Mouse (Mus musculus): ENCODE measurements around the gene Grid1. TPM values are rescaled to one million over a fixed set of nuclear protein-coding genes. Genes with fewer than 3 reads are reported as not detected.

The Grid1 gene
- polyA plus RNA-seq, 1 experiment from 2014 or later: 0.29 TPM

GRCm38 (mm10) chr14:35120905-35121304 lies 301.0 kb downstream of the Grid1 start:
- no peak overlapping the region for H3K4me2 ChIP-seq (replicated peaks; ENCODE audit: low read depth, low read length)
- no peak for ATAC-seq
- WGBS: 79% methylated on average over 4 of the region's 4 CpGs
- H3K27me3 ChIP-seq (replicated peaks; ENCODE audit: insufficient read depth, low read length): no peaks in the 10 kb centered on the region
- TF ChIP-seq EP300 (IDR thresholded peaks at IDR 0.05) (no peak), CTCF (IDR thresholded peaks at IDR 0.05) (no peak)
- DNase-seq (ENCODE audit: low spot score): no peak
- H3K4me3 ChIP-seq (ENCODE audit: low read depth, low read length): no peak overlapping the region
- H3K9ac ChIP-seq (replicated peaks; ENCODE audit: low read depth): no peak overlapping the region
- no peaks in the 10 kb centered on the region for H3K4me1 ChIP-seq (ENCODE audit: insufficient read depth, low read depth, low read length)
- H3K36me3 ChIP-seq (ENCODE audit: insufficient read depth, low read length): no peaks in the 10 kb centered on the region
- H3K27ac ChIP-seq (ENCODE audit: low read length): no peak overlapping the region
- no peaks in the 10 kb centered on the region for H3K9me3 ChIP-seq (ENCODE audit: low read length)

- DNase-seq (ENCODE audit: low spot score) (no peak), ATAC-seq (no peak)
- 37% methylated on average over 3 of the region's 3 CpGs for WGBS
- no peaks in the 10 kb centered on the region for H3K36me3 ChIP-seq (ENCODE audit: insufficient read depth, low read length)
- H3K27ac ChIP-seq (ENCODE audit: low read length): no peak overlapping the region
- no peaks in the 10 kb centered on the region for H3K4me1 ChIP-seq (ENCODE audit: insufficient read depth, low read depth, low read length)
- H3K27me3 ChIP-seq (replicated peaks; ENCODE audit: insufficient read depth, low read length): no peaks in the 10 kb centered on the region
- H3K4me2 ChIP-seq (replicated peaks; ENCODE audit: low read depth, low read length): no peak overlapping the region
- H3K9ac ChIP-seq (replicated peaks; ENCODE audit: low read depth): no peak overlapping the region
- TF ChIP-seq EP300 (IDR thresholded peaks at IDR 0.05) (no peak), CTCF (IDR thresholded peaks at IDR 0.05) (no peak)
- no peak overlapping the region for H3K4me3 ChIP-seq (ENCODE audit: low read depth, low read length)
- no peaks in the 10 kb centered on the region for H3K9me3 ChIP-seq (ENCODE audit: low read length)
Measured at GRCm38 (mm10) chr14:35122111-35122510, 302.2 kb downstream of the Grid1 start.

DNA sequence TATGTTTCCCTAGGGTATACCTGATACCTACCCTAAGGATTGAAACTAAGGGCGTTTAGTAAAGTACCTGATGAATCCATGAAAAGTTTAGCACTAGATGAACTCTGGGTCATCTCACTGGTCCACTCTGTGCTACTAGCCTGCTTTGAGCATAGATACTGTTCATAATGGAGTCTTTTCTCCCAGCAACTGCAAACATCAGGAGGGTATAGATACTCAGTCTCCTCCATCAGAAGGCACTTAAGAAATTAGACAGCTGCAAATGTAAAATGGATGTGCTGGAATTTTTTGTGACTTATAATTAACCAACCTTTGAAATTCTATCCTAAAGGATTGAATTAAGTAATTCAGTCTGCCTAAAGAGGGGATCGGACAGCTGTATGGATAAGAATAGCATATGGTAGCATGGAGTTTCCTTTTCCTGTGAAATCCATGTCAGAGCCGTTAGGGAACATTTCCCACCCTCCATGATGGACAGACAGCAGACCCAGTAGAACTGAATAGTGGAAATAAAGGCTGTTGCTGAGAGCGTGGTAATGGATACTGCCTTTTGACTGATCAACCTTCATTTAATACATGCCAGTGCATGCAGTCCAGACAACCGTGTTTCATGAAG lies 303.5 kb downstream of the Grid1 start:
- no peaks in the 10 kb centered on the region for H3K4me1 ChIP-seq (ENCODE audit: insufficient read depth, low read depth, low read length)
- H3K27me3 ChIP-seq (replicated peaks; ENCODE audit: insufficient read depth, low read length): no peaks in the 10 kb centered on the region
- 75% methylated on average over 5 of the region's 5 CpGs for WGBS
- H3K4me2 ChIP-seq (replicated peaks; ENCODE audit: low read depth, low read length): no peak overlapping the region
- no peak for ATAC-seq
- H3K9ac ChIP-seq (replicated peaks; ENCODE audit: low read depth): no peak overlapping the region
- TF ChIP-seq EP300 (IDR thresholded peaks at IDR 0.05) (no peak), CTCF (IDR thresholded peaks at IDR 0.05) (no peak)
- no peaks in the 10 kb centered on the region for H3K36me3 ChIP-seq (ENCODE audit: insufficient read depth, low read length)
- H3K4me3 ChIP-seq (ENCODE audit: low read depth, low read length): no peak overlapping the region
- DNase-seq (ENCODE audit: low spot score): no peak
- H3K27ac ChIP-seq (ENCODE audit: low read length): no peak overlapping the region
- no peaks in the 10 kb centered on the region for H3K9me3 ChIP-seq (ENCODE audit: low read length)

- Histone ChIP-seq H3K9me3 (ENCODE audit: low read length) (no peaks in the 10 kb centered on the region), H3K27me3 (replicated peaks; ENCODE audit: insufficient read depth, low read length) (no peaks in the 10 kb centered on the region), H3K4me1 (ENCODE audit: insufficient read depth, low read depth, low read length) (no peaks in the 10 kb centered on the region), H3K36me3 (ENCODE audit: insufficient read depth, low read length) (no peaks in the 10 kb centered on the region), H3K4me2 (replicated peaks; ENCODE audit: low read depth, low read length) (no peak overlapping the region), H3K27ac (ENCODE audit: low read length) (no peak overlapping the region), H3K9ac (replicated peaks; ENCODE audit: low read depth) (no peak overlapping the region), H3K4me3 (ENCODE audit: low read depth, low read length) (no peak overlapping the region)
- TF ChIP-seq EP300 (IDR thresholded peaks at IDR 0.05) (no peak), CTCF (IDR thresholded peaks at IDR 0.05) (no peak)
- 84% methylated on average over 8 of the region's 8 CpGs for WGBS
- ATAC-seq (no peak), DNase-seq (ENCODE audit: low spot score) (no peak)
Measured at GRCm38 (mm10) chr14:35127616-35128015, 307.7 kb downstream of the Grid1 start.

DNA sequence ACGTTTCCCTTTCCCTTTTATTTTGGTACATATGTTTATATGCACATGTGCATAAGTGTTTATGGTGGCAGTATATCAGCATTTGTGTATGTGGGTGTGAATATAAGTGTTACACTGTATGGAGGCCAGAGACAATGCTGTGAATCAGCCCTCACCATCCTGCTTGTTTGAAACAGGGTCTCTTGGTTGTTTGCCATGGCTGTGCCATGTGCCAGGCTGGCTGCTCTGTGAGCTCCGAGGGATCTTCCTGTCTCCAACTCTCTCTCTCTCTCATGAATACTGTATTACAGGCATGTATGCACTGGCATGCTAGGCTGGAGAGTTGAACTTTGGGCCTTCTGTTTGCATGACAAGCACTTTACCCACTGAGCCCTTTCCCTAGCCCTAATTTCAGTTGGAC lies 315.1 kb downstream of the Grid1 start:
- Histone ChIP-seq H3K36me3 (ENCODE audit: insufficient read depth, low read length) (no peaks in the 10 kb centered on the region), H3K4me3 (ENCODE audit: low read depth, low read length) (no peak overlapping the region), H3K4me1 (ENCODE audit: insufficient read depth, low read depth, low read length) (no peaks in the 10 kb centered on the region), H3K9me3 (ENCODE audit: low read length) (no peaks in the 10 kb centered on the region), H3K27ac (ENCODE audit: low read length) (no peak overlapping the region), H3K27me3 (replicated peaks; ENCODE audit: insufficient read depth, low read length) (no peaks in the 10 kb centered on the region), H3K4me2 (replicated peaks; ENCODE audit: low read depth, low read length) (no peak overlapping the region), H3K9ac (replicated peaks; ENCODE audit: low read depth) (no peak overlapping the region)
- no peak for DNase-seq (ENCODE audit: low spot score)
- TF ChIP-seq CTCF (IDR thresholded peaks at IDR 0.05) (no peak), EP300 (IDR thresholded peaks at IDR 0.05) (no peak)
- no peak for ATAC-seq
- 81% methylated on average over 2 of the region's 2 CpGs for WGBS

DNA sequence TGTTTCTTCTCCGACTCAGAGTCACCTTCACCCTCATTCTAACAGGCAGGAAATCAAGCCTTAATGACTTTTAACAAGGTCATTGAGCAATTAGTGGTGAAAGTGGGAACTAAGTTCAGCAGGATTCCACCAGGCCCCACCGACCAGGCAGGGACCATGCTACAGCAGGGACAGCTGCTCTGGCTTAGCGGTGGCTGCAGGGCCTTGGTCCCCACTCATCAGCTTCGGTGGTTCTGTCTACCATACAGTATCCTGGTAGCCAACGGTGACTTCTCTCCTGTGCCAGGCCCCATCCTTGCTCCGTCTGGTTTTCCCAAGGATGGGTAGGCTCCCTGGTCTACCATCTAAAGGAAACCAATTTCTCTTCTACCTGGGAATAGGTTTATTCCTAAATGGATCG lies 318.2 kb downstream of the Grid1 start:
- ATAC-seq (no peak), DNase-seq (ENCODE audit: low spot score) (no peak)
- H3K36me3 ChIP-seq (ENCODE audit: insufficient read depth, low read length): no peaks in the 10 kb centered on the region
- H3K4me3 ChIP-seq (ENCODE audit: low read depth, low read length): no peak overlapping the region
- H3K9me3 ChIP-seq (ENCODE audit: low read length): no peaks in the 10 kb centered on the region
- no peaks in the 10 kb centered on the region for H3K27me3 ChIP-seq (replicated peaks; ENCODE audit: insufficient read depth, low read length)
- H3K4me1 ChIP-seq (ENCODE audit: insufficient read depth, low read depth, low read length): no peaks in the 10 kb centered on the region
- 75% methylated on average over 7 of the region's 7 CpGs for WGBS
- H3K4me2 ChIP-seq (replicated peaks; ENCODE audit: low read depth, low read length): no peak overlapping the region
- no peak for TF ChIP-seq EP300 (IDR thresholded peaks at IDR 0.05)
- no peak for TF ChIP-seq CTCF (IDR thresholded peaks at IDR 0.05)
- no peak overlapping the region for H3K27ac ChIP-seq (ENCODE audit: low read length)
- no peak overlapping the region for H3K9ac ChIP-seq (replicated peaks; ENCODE audit: low read depth)

- DNase-seq (ENCODE audit: low spot score): no peak
- no peak overlapping the region for H3K4me3 ChIP-seq (ENCODE audit: low read depth, low read length)
- no peak overlapping the region for H3K9ac ChIP-seq (replicated peaks; ENCODE audit: low read depth)
- no peak for TF ChIP-seq EP300 (IDR thresholded peaks at IDR 0.05)
- no peak for TF ChIP-seq CTCF (IDR thresholded peaks at IDR 0.05)
- no peaks in the 10 kb centered on the region for H3K4me1 ChIP-seq (ENCODE audit: insufficient read depth, low read depth, low read length)
- H3K27ac ChIP-seq (ENCODE audit: low read length): no peak overlapping the region
- H3K27me3 ChIP-seq (replicated peaks; ENCODE audit: insufficient read depth, low read length): no peaks in the 10 kb centered on the region
- no peak for ATAC-seq
- H3K9me3 ChIP-seq (ENCODE audit: low read length): no peaks in the 10 kb centered on the region
- H3K4me2 ChIP-seq (replicated peaks; ENCODE audit: low read depth, low read length): no peak overlapping the region
- H3K36me3 ChIP-seq (ENCODE audit: insufficient read depth, low read length): no peaks in the 10 kb centered on the region
- WGBS: 67% methylated on average over 7 of the region's 7 CpGs
Measured at GRCm38 (mm10) chr14:35139824-35140223, 319.9 kb downstream of the Grid1 start.

Measured in lung, postnatal 0 days (tissue).